Mouse (Mus musculus) MN1 (cell line): ENCODE results near the gene Manbal.

Experiments
- DNase-seq: peaks from one replicate; pipeline ENCODE4 v3.0.0-alpha.2; 2016; ENCODE audit warnings: low spot score

Gene Manbal

GRCm38 (mm10) chr2:157436496-157436895 is 69.1 kb downstream of the Manbal start:
- DNase-seq = no peak

GRCm38 (mm10) chr2:157437123-157437522 is 69.7 kb downstream of the Manbal start:
- DNase-seq = no peak

GRCm38 (mm10) chr2:157441363-157441762 is 74.0 kb downstream of the Manbal start:
- no peak for DNase-seq
